Mouse (Mus musculus) bone marrow macrophage, adult 2 months (primary cell): ENCODE measurements at regions not wholly inside any gene's neighbourhood (a gene's known extent, or its start where the extent isn't known, plus 50 kb on each side); places are given as distances from the start of the nearest gene placed in this dataset.

Experiments
- CTCF ChIP-seq: IDR thresholded peaks from 2 replicates; pipeline ENCODE4 v1.5.1; 2012; ENCODE audit warnings: low read depth, mild to moderate bottlenecking, low read length, moderate library complexity
- POLR2A ChIP-seq: IDR thresholded peaks from 2 replicates; pipeline ENCODE4 v1.6.1; 2012; ENCODE audit warnings: mild to moderate bottlenecking, low read depth, low read length, borderline replicate concordance

GRCm38 (mm10) chr4:67424064-67424463 is 596.7 kb downstream of the Tlr4 start:
- no peak for TF ChIP-seq CTCF
- TF ChIP-seq POLR2A, result no peak
